Mouse (Mus musculus): ENCODE measurements around the gene Map1a. TPM values are rescaled to one million over a fixed set of nuclear protein-coding genes. Genes with fewer than 3 reads are reported as not detected.

Map1a gene
- total RNA-seq (2021), result 10 to 100 TPM in 1 of 2 experiments, 1 to 10 TPM in 1; 4.7 to 13.4 TPM
- long read RNA-seq, experiment 1, partial matches to known transcripts, result 0 of 2 reads
- long read RNA-seq, experiment 1, other reads (novel, unspliced or antisense), result 2 of 2 reads
- long read RNA-seq, experiment 2, partial matches to known transcripts, result 0 of 1 reads
- long read RNA-seq, experiment 2, other reads (novel, unspliced or antisense), result 1 of 1 reads

DNA sequence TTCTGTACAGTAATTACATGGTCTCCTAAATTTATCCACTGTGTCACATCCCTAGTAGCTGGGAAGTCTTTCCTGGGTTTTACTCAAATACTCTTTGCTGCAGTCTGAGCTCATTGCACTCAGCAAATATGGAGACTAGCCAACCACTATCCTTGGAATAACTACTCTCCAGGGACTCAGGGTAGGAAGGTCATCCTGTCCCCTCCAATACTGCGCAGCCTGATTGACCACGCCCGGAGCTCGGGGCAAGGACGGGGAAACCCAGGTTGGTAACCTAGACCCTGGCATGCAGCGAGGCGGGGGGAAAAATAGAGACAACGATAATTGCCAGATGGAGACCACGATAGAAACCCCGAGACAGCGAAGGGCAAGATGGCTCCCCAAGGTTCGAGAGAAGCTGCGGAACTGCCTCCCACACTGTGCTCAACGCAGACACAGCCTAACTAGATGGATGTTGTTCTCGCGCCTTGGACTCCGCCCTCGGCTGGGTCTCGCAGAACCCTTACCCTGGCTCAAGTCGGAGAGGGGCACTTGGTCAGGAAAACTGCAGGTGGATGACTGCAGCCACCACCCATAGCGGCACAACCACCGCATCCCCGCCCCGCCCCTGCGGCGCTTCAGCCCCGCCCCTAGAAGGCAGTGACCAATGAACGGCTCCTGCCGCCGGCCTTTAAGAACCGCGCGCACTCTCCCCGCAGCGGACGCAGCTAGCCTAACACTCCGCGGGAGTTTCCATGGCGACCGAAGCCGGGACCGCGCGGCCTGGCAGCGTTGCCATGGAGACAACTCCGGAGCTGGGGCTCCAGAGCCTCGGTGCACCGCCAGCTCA is at the start of gene Map1a:
Map1a (plus strand) TSS at position 700 of the 829 bp plus-strand sequence.
- peak; percentile 84 for DNase-seq (ENCODE audit: low spot score)

DNA sequence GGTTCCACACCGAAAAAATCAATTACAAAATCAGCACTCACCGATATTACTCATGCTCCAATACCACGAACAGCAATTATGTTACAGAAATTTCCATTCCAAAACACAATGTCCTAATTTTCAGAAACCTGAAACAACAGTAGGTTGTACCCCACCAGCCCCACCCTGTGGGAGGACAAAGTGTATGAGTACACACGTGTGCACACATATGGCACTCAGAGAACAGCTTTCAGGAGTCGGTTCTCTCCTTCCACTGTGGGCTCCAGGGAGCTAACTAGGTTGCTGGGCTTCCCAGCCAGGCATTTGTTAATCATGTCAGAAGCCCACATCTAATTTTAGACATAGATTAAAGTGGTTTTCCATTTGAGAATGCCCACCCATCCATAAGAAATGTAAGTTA is 45.3 kb upstream of the Map1a start:
- no peak for DNase-seq (ENCODE audit: low spot score)

DNA sequence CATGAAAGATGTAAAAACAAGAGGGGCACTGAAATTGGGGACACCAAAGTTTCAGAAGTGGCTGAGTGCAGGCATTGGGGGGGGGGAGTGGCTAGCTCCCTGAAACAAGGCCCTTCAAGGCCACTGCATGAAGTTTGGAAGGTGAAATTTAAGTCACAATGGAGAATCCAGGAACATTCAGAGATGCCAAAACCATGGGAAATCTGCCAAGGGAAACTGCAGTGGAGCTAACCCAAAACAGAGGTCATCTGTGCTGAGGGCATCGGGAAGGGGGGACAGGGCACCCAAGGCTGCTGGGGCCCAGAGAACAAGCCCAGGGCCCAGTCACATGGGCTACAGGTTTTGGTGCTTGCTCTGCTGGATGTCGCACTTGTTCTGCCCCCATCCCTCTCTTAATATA is 39.6 kb upstream of the Map1a start:
- no peak for DNase-seq (ENCODE audit: low spot score)

DNA sequence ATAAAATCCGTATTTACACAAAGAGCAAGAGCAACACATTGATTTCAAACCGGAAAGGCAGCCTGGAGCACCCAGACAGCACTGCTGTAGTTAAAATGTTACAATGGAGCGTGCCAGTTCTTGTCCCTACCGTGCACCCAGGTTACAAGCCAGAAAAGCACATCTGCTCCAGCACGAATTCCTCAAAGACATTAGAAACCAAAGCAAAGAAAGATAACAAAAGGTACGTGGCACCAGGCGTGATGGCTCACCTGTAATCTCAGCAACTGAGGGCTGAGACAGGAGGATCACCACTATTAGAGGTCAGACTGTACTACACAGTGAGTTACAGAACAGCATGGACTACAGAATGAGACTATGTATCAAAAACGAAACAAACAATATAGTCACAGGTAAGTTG is 21.0 kb upstream of the Map1a start:
- DNase-seq (ENCODE audit: low spot score), result no peak

DNA sequence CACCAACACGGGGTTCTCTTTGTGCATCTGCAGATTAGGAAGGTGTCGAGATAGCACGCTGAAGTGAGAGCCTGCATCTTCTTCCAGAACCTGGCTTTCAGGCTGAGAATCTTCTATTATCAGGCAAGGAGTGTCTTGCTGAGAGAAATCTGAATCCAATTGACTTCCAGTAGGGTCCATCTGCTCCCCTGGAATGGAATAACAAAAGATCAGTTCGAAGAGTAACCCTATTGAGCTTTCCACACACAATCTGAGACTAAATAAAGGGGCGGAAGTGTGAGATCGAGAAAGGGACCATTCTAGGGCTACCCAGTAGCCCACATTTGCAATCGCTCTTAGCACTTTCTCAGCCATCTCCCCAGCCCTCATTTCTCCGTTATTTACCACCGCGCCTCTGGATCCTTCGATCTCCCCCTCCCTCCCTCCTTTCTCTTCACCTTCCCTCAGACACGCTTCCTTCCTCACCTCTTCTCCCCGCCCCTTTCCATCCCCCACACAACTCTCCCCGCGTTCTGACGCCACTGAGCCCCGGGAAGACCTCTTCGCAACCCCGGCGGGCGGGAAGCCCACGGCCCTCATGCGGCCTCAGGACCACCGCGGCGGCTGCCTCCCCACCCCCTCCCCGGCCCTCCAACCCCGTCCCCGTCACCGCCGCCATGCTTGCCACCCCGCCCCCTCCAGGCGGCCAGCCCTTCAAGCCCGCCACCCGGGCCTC is 18.7 kb upstream of the Map1a start:
- no peak for DNase-seq (ENCODE audit: low spot score)

DNA sequence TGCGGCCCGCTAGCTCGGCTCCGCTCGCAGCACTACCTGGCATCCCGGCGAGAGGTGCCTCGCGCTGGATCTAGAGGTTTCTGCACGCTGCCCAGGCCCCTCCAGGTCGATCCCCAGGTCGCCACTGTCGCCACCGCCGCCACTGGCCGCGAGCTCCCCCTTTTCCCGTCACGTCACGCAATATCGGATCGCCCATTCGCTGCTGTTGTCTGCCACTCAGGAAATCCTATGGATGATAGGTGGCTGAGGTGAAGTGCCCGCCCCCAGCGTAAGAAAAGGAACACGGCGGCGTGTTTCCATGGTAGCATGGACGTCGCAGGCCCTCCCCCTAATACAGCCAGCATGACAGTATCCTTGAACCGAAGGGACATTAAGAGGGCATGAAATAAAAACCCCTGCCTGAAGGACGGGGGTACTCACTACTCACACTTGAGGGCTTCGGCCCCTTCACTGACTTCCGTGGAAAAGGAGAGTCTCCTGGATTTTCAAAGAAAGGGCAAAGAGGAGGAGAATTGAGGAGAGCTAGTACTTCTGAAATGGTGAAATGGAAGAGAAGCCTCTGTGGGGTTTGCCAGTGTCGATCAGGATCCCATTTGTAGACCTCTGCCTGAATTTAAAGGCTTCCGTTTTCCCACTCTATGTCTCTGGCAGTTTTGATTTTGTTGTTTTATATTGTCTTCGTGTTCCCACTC is 18.0 kb upstream of the Map1a start, which contains the start of gene Trp53bp1:
Trp53bp1 (minus strand) TSS at position 172 of the 692 bp plus-strand sequence.
- peak; percentile 97 for DNase-seq (ENCODE audit: low spot score)

DNA sequence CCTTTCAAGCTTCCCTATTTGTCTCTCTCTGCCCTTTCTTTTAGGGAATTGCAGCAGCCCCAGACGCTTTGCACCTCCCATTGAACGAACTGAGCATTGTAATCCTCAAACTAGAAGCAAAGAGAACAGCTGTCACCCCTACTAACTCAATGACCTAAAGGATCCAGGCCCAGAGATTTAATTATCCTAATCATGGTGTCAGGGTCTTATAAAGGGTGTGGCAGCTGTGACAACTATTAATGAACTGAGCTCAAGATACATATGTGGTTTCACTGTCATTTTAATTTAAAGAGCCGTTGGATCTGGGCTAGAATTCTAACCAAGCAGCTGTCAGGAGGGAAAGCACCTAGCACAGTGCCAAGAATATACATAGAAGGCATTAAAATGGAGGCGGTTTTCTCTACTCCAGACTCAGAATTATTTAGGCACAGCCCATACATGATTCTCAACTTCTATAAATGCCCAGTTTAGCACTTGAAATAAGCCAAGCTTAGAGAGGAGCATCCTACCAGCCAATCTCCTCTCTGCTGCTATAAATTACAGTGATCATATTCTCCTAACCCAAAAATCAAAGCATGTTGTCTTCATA is 17.4 kb upstream of the Map1a start:
- DNase-seq (ENCODE audit: low spot score), result no peak

DNA sequence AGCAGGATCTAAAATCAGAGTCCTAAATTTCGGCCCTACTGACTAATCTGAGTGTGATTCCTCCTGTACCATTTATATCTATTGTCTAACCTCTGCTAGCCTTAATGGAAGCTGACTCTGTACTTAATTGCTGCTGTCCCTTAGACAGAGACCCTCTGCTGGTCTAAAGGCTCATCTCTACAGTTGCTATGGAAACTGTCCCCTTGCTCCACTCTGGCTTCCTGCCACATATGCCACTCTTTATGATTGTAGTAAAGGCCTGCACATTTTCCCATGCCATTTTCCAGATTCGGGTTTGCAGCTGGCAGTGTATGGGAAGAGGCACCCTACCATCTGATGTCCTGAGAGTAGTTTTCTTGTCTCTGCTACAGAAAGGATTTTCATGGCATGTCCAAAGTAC is 1.6 kb upstream of the Map1a start:
- no peak for DNase-seq (ENCODE audit: low spot score)

DNA sequence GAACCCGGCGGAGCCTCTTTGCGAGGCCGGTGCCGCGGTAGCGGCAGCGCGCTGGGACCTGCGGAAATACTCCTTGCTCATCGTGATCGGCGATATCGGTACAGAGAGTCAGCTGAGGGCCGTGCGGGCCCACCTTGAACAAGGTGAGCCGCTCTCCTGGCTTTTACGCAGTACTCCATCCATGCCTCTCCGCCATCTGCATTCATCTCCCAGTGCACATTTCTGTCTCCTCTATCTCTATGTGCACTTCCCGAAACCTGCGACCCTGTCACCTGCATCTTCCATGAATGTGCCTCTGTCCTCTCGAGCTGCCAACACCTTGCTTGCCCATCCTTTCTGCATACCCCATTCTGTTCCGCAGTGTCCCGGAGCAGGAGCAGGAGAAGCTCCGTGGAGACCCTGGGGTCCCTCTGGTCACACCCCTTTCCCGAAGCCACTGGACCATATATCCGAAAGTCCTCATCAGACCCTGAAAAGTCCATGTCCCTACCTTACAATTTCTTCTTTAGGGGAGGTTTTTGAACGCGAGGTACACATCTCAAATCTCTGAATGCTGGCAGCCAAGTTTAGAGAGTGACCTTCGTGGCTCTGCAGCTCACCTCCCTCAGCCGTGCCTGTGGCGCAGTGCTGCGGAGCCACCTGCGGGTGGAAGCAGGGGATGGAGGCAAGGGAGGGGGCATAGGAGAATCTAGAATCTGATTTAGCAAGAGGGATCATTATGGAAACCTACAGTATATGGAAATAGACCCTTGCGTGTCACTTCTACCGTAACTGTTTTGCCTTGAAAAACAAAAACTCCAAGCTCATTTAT is 535 bp downstream of the Map1a start:
- no peak for DNase-seq (ENCODE audit: low spot score)

DNA sequence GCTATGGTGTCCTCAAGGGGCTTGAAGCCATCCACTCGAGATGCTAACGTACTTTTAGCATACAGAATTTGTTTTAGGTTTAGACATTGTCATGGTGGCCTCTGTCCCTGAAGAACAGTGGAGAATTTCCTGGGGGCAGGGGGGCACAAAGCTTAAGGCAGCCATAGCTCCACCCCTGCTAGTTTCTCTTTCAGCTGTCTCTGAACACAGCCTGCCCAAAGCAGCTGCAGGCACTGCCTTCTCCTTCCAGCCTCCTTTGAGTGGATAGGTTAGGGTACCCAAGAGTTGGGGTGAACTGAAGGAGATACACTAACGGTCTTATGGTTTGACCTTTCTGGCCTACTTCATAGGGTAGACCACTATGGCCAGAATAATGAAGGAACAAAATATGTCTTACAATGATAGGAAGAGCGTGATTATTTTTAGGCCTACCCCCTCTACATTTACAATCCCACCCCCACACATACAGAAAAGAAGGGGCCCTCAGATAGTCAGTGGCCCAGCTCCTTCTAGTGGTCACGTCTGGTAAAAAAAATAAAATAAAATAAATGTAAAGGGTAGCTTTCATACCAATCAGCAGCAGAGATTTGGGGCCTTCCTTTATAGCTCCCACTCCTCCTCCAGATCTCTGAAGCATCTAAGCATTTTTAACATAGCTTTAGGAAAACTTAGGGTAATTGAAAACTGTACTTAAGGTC is 3.1 kb downstream of the Map1a start:
- no peak for DNase-seq (ENCODE audit: low spot score)

DNA sequence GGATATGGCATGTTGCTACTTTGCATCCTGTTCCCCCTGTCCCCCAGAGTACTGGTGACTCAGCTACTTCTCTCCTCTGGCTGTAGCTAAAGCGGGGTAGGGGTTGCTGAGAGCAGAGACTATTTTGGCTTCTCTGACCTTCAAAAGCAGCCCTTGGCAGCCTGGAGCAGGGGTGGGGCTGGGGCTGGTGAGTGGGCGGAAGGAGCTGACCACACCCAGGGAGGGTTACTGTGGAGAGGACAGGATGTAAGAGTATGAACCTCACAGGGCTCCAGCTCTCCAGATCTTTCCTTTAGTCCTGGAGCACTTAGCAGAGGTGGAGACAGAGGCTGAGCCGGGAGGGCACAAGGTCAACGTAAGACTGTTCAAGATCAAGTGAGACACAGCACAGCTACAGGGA is 4.8 kb downstream of the Map1a start:
- peak; percentile 54 for DNase-seq (ENCODE audit: low spot score)

DNA sequence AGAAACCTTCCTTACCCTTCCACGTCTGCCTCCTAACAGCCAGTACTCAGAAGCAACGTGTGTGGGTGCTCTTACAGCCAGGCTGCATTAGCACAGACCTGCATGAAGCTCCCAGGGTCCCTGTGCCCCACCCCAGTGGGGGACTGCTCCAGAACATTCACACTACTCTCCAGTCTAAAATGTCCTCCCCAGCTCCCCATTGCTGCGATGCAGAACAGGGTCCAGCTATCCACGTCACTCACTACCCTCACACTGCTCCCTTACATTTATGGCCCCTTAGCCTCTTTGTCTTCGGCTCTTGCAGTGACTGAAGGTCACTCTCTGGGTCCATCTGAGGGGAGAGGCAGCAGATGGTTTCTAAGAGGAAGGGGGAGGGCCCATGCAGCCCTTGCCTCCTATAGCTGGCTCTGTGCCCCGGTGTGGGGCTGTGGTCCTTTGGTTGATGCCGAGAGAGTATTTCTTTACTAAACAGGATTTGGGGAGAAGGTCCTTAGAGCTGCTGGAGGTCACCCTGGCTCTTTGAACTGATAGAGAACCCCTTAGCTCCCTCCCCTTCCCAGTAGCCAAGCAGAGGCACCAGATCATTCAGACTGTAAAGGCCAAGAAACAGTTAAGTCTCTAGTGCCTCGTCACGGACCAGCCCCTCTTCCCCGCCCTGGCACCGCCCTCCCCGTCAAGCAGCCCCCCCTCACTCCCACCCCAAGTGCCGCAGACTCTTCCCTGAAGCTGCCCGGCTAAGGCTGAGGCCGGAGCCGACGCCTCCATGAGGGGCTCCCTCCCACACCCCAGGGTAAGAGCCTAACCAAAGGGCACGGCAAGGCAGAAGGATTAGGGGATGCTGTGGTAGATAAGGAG is 5.6 kb downstream of the Map1a start:
- DNase-seq (ENCODE audit: low spot score), result peak; percentile 50

DNA sequence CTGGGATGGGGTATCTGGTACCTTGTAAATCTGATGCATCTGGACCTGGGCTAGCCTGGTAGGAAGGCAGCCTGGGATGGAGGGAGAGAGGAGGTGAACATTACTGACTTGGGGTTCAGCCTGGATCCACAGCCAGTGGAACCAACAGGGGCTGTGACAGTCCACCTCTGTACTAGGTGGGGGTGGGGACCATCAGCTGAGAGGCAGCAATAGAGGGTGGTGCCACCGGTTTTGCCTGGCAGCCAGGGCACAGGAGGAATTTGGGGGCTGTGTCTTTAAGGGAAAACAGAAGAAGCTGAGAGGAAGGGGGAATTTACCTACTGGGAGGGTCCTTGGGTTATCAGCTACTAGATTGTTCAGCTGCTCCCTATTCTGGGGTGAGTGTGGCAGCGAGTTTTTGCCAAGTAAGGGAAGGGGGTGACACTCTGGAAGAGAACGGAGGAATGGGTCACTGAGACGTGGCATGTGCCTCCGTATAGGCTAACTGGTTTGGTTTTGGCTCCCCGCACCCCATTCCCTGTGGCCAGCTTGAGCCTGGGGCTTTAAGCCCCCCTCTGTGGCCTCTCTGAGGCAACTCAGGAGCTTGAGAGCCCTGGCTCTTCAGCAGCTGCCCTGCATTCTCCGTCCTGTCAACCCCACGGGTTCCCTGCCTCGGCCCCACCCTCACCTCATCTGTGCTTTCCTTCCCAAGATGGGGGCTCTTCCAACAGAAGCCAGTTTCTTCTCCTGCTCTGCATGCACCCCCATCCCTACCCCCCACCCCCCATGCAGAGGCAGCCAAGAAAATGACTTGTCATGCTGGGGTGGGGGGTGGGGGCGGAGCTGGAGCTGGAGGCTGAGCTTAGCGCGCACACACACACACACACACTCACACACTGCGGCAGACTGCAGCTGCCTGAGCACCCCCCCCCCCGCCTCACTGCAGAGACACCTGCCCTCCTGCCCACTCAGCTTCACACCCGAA is 6.5 kb downstream of the Map1a start:
- DNase-seq (ENCODE audit: low spot score), result no peak

DNA sequence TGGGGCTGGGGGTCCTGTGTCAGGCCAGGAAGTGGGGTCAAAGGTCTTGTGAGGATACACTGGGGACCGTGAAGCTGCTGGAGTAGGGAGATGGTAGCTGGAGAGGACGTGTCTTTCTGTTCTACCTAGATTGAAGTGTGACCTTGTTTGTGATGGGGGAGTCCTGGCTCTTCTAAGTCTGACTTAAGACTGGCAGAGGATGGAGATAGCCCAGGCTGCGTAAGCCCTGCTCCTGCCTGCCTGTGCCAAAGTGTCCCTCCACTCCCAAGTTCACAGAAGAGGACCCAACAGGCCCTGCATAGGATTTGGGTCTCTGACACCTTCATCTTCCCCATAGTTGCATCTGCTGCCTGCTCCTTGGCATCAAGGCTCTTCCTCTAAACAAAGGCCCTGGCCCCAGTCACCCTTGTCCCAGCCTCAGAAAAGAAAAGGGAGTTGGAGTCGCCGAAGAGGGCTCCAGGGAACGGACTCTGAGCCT is 7.4 kb downstream of the Map1a start:
- DNase-seq (ENCODE audit: low spot score), result no peak

DNA sequence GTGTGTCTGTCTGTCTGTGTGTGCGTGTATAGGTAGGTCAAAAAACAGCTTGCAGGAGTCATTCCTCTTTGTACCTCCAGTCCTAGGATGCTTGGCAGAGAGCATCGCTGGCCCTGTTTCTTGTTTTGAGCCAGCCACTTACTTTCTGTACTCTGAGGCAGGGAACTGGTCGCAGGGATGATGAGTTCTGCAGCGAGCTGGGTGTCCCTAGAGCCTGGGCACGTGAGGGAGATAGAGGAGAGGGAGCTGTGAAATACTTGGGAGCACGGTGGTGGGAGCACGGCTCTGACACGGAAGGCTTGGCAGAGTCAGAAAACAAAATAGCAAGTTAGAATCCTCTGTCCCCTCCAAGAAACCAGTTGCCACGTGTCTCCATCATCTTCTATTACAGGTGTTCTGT is 8.3 kb downstream of the Map1a start:
- no peak for DNase-seq (ENCODE audit: low spot score)

DNA sequence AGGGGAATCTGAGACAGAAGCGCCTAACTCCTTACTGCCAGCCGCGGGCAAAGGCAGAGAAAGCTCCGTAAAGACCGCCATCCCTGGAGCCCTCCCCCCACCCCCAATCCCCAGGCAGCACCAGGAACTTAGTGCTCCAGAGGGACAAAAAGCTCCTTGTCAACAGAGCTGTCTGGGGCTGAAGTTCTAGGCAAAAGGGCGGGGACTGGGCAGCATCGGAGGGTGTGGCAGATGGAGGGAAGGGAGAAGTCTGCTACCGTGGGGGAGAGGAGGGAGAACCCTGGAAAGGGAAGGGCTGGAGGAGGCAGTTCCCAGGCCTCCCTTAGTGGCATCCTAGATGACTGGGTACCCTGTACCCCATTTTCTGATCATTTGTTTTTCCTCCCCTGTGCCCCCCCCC is 8.7 kb downstream of the Map1a start:
- no peak for DNase-seq (ENCODE audit: low spot score)

DNA sequence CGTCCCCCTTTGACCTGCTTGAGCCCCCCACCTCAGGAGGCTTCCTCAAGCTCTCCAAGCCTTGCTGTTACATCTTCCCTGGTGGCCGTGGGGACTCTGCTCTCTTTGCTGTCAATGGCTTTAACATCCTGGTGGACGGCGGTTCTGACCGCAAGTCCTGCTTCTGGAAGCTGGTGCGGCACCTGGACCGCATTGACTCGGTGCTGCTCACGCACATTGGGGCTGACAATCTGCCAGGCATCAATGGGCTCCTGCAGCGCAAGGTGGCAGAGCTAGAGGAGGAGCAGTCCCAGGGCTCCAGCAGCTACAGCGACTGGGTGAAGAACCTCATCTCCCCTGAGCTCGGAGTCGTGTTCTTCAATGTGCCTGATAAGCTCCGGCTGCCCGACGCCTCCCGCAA is 10.1 kb downstream of the Map1a start:
- no peak for DNase-seq (ENCODE audit: low spot score)

DNA sequence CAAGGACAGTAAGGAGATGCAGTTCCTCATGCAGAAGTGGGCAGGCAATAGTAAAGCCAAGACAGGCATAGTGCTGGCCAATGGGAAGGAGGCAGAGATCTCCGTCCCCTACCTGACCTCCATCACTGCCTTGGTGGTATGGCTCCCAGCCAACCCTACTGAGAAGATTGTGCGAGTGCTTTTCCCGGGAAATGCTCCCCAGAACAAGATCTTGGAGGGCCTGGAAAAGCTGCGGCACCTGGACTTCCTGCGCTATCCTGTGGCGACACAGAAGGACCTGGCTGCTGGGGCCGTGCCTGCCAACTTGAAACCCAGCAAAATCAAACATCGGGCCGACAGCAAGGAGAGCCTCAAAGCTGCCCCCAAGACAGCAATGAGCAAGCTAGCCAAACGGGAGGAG is 10.6 kb downstream of the Map1a start:
- no peak for DNase-seq (ENCODE audit: low spot score)
